Mouse (Mus musculus) small intestine, adult 2 months (tissue): ENCODE results near the gene E330009J07Rik.

Source experiments
- CTCF ChIP-seq: fragments of 200-500 bp; IDR thresholded peaks from 2 replicates; pipeline ENCODE4 v1.5.1; 2012; ENCODE audit warnings: low read depth, mild to moderate bottlenecking, control low read depth, inconsistent platforms, low read length, moderate library complexity, mixed read lengths; ENCODE audit not compliant: insufficient replicate concordance, insufficient read length; ENCODE audit errors: extremely low read depth
- POLR2A ChIP-seq: fragments of 200-500 bp; IDR thresholded peaks from 2 replicates; pipeline ENCODE4 v1.6.1; 2012; ENCODE audit warnings: low read depth, mild to moderate bottlenecking, control low read depth, inconsistent platforms, low read length, moderate library complexity

DNA sequence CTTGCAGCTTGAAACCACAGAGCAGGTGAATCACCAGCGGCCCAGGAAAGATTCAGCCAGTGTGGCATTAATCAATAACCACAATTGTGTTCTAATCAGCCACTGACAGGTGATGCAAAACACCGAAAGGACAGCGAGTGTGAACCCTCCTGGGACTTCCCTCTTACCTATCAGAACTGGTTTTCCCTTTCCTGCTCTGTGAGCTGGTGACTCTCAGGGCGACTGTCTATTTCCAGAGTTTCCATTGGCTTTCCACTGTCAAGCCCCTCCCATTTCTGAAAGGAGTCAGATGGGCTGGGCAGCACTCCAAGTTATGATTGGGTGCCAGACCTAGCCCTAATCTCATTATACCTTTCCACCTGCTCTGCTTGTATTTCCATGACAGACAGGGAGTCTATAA, 4.6 kb downstream of the E330009J07Rik start:
- TF ChIP-seq CTCF (no peak), POLR2A (no peak)
